Mouse (Mus musculus): ENCODE data around the gene Vmn1r62.
"Not testable (repeated sequence)": the region's sequence is repeated elsewhere in the genome, so short reads cannot be mapped to it uniquely, and the experiment has no call there.

Gene Vmn1r62

GRCm38 (mm10) chr7:5673331-5673730 lies at the start of gene Vmn1r62:
TSS of gene Vmn1r62 (plus strand) at chr7:5673631.
- not testable (repeated sequence) for DNase-seq
